Mouse (Mus musculus) stomach, embryonic 16.5 days (tissue): ENCODE data around the gene 4930539E08Rik. TPM values are rescaled to one million over a fixed set of nuclear protein-coding genes. Genes with fewer than 3 reads are reported as not detected.

Source experiments
- ATAC-seq: fragments of 200-750 bp; cut with Nextera tagmentation; 2 replicates; pipeline ENCODE4 v1.8.0; 2017; ENCODE audit warnings: moderate number of reproducible peaks, moderate TSS enrichment; ENCODE audit not compliant: insufficient read depth, low FRiP score
- H3K27ac ChIP-seq: fragments of 300-500 bp; sonication (generic); 2 replicates; pipeline ENCODE4 v1.5.1; 2014; ENCODE audit warnings: low read length
- H3K27me3 ChIP-seq: fragments of 300-500 bp; sonication (generic); 2 replicates; pipeline ENCODE4 v1.6.1; 2014; ENCODE audit warnings: low read length, control low read depth, mixed read lengths; ENCODE audit not compliant: control insufficient read depth, insufficient read depth
- H3K36me3 ChIP-seq: fragments of 300-500 bp; sonication (generic); 2 replicates; pipeline ENCODE4 v1.6.1; 2014; ENCODE audit warnings: low read length; ENCODE audit not compliant: control insufficient read depth, insufficient read depth
- H3K4me1 ChIP-seq: fragments of 300-500 bp; sonication (generic); 2 replicates; pipeline ENCODE4 v1.6.1; 2014; ENCODE audit warnings: low read length, control low read depth, mixed read lengths; ENCODE audit not compliant: control insufficient read depth, insufficient read depth
- H3K4me2 ChIP-seq: fragments of 300-500 bp; sonication (generic); 2 replicates; pipeline ENCODE4 v1.6.1; 2014; ENCODE audit warnings: low read depth, low read length, mixed read lengths
- H3K4me3 ChIP-seq: fragments of 300-500 bp; sonication (generic); replicated peaks from 2 replicates; pipeline ENCODE4 v1.5.1; 2014; ENCODE audit warnings: mild to moderate bottlenecking, low read length
- H3K9ac ChIP-seq: fragments of 300-500 bp; sonication (generic); 2 replicates; pipeline ENCODE4 v1.6.1; 2014; ENCODE audit warnings: low read length
- H3K9me3 ChIP-seq: fragments of 300-500 bp; sonication (generic); replicated peaks from 2 replicates; pipeline ENCODE4 v1.6.1; 2016; ENCODE audit warnings: low read length, control low read depth; ENCODE audit not compliant: control insufficient read depth
- WGBS: fragments of 180-500 bp; shearing (Covaris S2); extraction: QIAGEN DNeasy Blood & Tissue Kit; methylation state at CpG from one replicate; pipeline ENCODE4 v1.1.7; 2014; 5-methylcytosine and 5-hydroxymethylcytosine counted together
- polyA plus RNA-seq: library from polyadenylated mRNA; unstranded; fragments of >200 nt; fragmentation: Nextera tagmentation; extraction: Ambion mirVana; gene quantifications from 2 replicates; pipeline ENCODE4 v1.2.1, GENCODE M21; 2015

Gene 4930539E08Rik
- polyA plus RNA-seq, 1 experiment from 2014 or later: 0.25 TPM

GRCm38 (mm10) chr17:28863926-28864325 lies 51.2 kb downstream of the 4930539E08Rik start:
- no peaks in the 10 kb centered on the region for H3K36me3 ChIP-seq
- WGBS: 66% methylated on average over 7 of the region's 7 CpGs
- no peak for ATAC-seq
- H3K4me2 ChIP-seq: no peak overlapping the region
- no peak overlapping the region for H3K27ac ChIP-seq
- H3K27me3 ChIP-seq: no peaks in the 10 kb centered on the region
- H3K9me3 ChIP-seq: no peaks in the 10 kb centered on the region
- no peaks in the 10 kb centered on the region for H3K4me1 ChIP-seq
- no peak overlapping the region for H3K9ac ChIP-seq
- H3K4me3 ChIP-seq: no peak overlapping the region

- Histone ChIP-seq H3K36me3 (no peaks in the 10 kb centered on the region), H3K9ac (no peak within 1 kb of the TSS), H3K27me3 (no peaks in the 10 kb centered on the region), H3K9me3 (no peaks in the 10 kb centered on the region), H3K4me2 (no peak within 1 kb of the TSS), H3K27ac (no peak within 1 kb of the TSS), H3K4me1 (no peaks in the 10 kb centered on the region), H3K4me3 (no peak within 1 kb of the TSS)
- peak; percentile 55; the same call in 1 of the 2 replicates for ATAC-seq
- WGBS: 37% methylated on average over 12 of the region's 12 CpGs
Observed at GRCm38 (mm10) chr17:28858205-28858604, 56.9 kb downstream of the 4930539E08Rik start, which contains the start of gene Pnpla1. Gene Pnpla1 (plus strand): TSS chr17:28858411.

- WGBS: 59% methylated on average over 2 of the region's 3 CpGs
- 0 out of 2 replicates have a peak, but pooled peaks cover 2% of the 10 kb centered on the region for H3K9me3 ChIP-seq
- peak overlapping the region; percentile 29; the same call in 1 of the 2 replicates for H3K27ac ChIP-seq
- no peak for ATAC-seq
- H3K27me3 ChIP-seq: no peaks in the 10 kb centered on the region
- no peak overlapping the region for H3K4me2 ChIP-seq
- no peaks in the 10 kb centered on the region for H3K36me3 ChIP-seq
- no peaks in the 10 kb centered on the region for H3K4me1 ChIP-seq
- H3K4me3 ChIP-seq: no peak overlapping the region
- H3K9ac ChIP-seq: no peak overlapping the region
Observed at GRCm38 (mm10) chr17:28856030-28856429, 59.1 kb downstream of the 4930539E08Rik start.

- Histone ChIP-seq H3K4me3 (no peak overlapping the region), H3K27me3 (no peaks in the 10 kb centered on the region), H3K4me1 (no peaks in the 10 kb centered on the region), H3K4me2 (no peak overlapping the region), H3K9ac (no peak overlapping the region), H3K36me3 (no peaks in the 10 kb centered on the region), H3K9me3 (0 out of 2 replicates have a peak, but pooled peaks cover 2% of the 10 kb centered on the region), H3K27ac (peak overlapping the region; percentile 29; the same call in 1 of the 2 replicates)
- WGBS: 62% methylated on average over 9 of the region's 9 CpGs
- no peak for ATAC-seq
Observed at GRCm38 (mm10) chr17:28855166-28855885, 59.8 kb downstream of the 4930539E08Rik start.

GRCm38 (mm10) chr17:28854377-28854776 lies 60.7 kb downstream of the 4930539E08Rik start:
- Histone ChIP-seq H3K4me1 (no peaks in the 10 kb centered on the region), H3K9me3 (0 out of 2 replicates have a peak, but pooled peaks cover 2% of the 10 kb centered on the region), H3K9ac (no peak overlapping the region), H3K4me3 (no peak overlapping the region), H3K36me3 (no peaks in the 10 kb centered on the region), H3K4me2 (no peak overlapping the region), H3K27ac (no peak overlapping the region), H3K27me3 (no peaks in the 10 kb centered on the region)
- no peak for ATAC-seq
- WGBS: 84% methylated on average over 7 of the region's 7 CpGs

GRCm38 (mm10) chr17:28850511-28850910 lies 64.6 kb downstream of the 4930539E08Rik start:
- 87% methylated on average over 5 of the region's 5 CpGs for WGBS
- no peak overlapping the region for H3K9ac ChIP-seq

GRCm38 (mm10) chr17:28846974-28847617 lies 68.0 kb downstream of the 4930539E08Rik start:
- 0 out of 2 replicates have a peak, but pooled peaks cover 6% of the 10 kb centered on the region for H3K4me1 ChIP-seq
- no peak overlapping the region for H3K4me2 ChIP-seq
- H3K4me3 ChIP-seq: no peak overlapping the region
- H3K9me3 ChIP-seq: 0 out of 2 replicates have a peak, but pooled peaks cover 2% of the 10 kb centered on the region
- H3K27me3 ChIP-seq: no peaks in the 10 kb centered on the region
- H3K36me3 ChIP-seq: no peaks in the 10 kb centered on the region
- peak; percentile 60 for ATAC-seq
- WGBS: 32% methylated on average over 11 of the region's 11 CpGs
- no peak overlapping the region for H3K9ac ChIP-seq
- H3K27ac ChIP-seq: peak overlapping the region; percentile 69

More at GRCm38 (mm10) chr17:28850511-28850910, 64.6 kb downstream of the 4930539E08Rik start:
- Histone ChIP-seq H3K36me3 (no peaks in the 10 kb centered on the region), H3K27me3 (no peaks in the 10 kb centered on the region), H3K4me2 (no peak overlapping the region), H3K4me1 (0 out of 2 replicates have a peak, but pooled peaks cover 6% of the 10 kb centered on the region), H3K4me3 (no peak overlapping the region), H3K9me3 (0 out of 2 replicates have a peak, but pooled peaks cover 2% of the 10 kb centered on the region), H3K27ac (no peak overlapping the region)
- no peak for ATAC-seq
